Mouse (Mus musculus): ENCODE results near the gene Zfand4. TPM values are rescaled to one million over a fixed set of nuclear protein-coding genes. Genes with fewer than 3 reads are reported as not detected.
A peak's percentile ranks its signal among the peaks of the same experiment; 100 is the strongest.
"Not testable (repeated sequence)": the region's sequence is repeated elsewhere in the genome, so short reads cannot be mapped to it uniquely, and the experiment has no call there.

Gene Zfand4
- polyA plus RNA-seq, 1 experiment from 2014 or later = 8.2 TPM

DNA sequence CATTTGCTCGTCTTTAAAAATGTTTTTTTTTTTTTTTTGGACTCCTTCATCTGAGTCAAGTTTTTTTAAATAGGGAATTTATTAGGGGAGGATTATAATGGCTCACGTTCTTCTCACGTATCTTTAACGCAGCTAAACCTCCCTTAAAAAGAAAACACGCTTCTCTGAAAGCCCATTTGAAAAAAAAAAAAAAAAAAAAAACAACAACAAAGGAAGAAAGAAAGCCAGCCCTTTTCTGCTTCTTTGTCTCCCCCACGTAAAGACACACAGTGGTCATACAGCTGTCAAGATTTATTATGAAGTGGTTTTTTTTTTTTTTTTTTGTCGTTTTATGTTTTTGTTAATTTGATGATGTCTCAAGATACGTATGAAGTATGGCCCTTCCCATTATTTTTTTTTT is 74.5 kb downstream of the Zfand4 start:
- Histone ChIP-seq H3K27ac (ENCODE audit: low read length) (peak overlapping the region; percentile 89; the same call in 1 of the 2 replicates), H3K36me3 (ENCODE audit: control insufficient read depth, insufficient read depth, low read length) (no peaks in the 10 kb centered on the region), H3K9ac (ENCODE audit: low read depth, low read length) (peak overlapping the region; percentile 93), H3K27me3 (ENCODE audit: control insufficient read depth, insufficient read depth, low read depth, low read length) (no peaks in the 10 kb centered on the region), H3K4me3 (ENCODE audit: low read depth, low read length) (peak overlapping the region; percentile 99), H3K4me1 (ENCODE audit: control insufficient read depth, insufficient read depth, low read length) (peaks cover 19% of the 10 kb centered on the region), H3K4me2 (ENCODE audit: low read length) (peak overlapping the region; percentile 61), H3K9me3 (replicated peaks; ENCODE audit: control insufficient read depth, low read length, poor library complexity, severe bottlenecking) (no peaks in the 10 kb centered on the region; the same call in 1 of the 2 replicates)
- no peak for ATAC-seq
- 8% methylated on average over 8 of the region's 8 CpGs for WGBS

DNA sequence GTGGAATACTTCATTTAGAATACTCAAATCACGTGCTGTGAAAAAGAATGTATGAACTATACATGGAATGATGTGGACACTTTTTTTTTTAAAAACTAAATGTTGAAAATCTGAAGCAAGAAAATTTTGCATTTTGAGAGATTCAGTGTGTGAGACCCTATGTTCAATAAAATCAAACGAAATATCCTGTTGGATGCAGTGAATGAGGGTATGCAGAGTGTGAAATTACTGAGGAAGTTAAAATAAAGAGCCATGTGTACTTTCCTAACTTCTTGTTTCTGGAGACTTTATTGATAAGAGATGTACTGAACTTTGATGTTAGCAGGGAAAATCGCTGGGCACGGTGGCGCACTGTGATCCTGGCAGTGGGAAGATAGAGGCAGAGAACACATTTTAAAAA is 75.1 kb downstream of the Zfand4 start:
- H3K9ac ChIP-seq (ENCODE audit: low read depth, low read length) = no peak overlapping the region
- 80% methylated on average over 5 of the region's 5 CpGs for WGBS

DNA sequence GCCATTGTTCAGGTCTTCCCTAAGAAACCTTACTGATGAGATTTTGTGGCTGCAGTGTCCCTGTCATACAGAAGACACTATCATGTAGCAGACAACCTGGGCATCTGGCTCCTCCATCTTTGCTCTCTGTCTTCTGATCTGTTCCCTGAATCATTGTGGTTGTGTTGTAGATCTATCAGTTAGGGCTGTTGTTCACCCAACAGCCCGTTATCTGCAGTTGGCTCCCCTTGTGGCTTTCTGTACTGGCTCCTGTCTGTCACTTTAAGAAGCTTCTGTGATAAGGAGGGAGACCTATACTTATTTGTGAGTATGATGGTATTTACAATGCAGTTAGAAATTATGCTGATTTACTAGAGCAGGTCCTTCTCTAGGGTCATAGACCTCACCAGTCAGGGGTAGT is 76.5 kb downstream of the Zfand4 start:
- H3K27ac ChIP-seq (ENCODE audit: low read length) = no peak overlapping the region
- H3K4me2 ChIP-seq (ENCODE audit: low read length) = peak overlapping the region; percentile 61
- H3K9me3 ChIP-seq (replicated peaks; ENCODE audit: control insufficient read depth, low read length, poor library complexity, severe bottlenecking) = no peaks in the 10 kb centered on the region; the same call in 1 of the 2 replicates
- H3K9ac ChIP-seq (ENCODE audit: low read depth, low read length) = no peak overlapping the region
- no peak overlapping the region for H3K4me3 ChIP-seq (ENCODE audit: low read depth, low read length)
- no peak for ATAC-seq
- H3K36me3 ChIP-seq (ENCODE audit: control insufficient read depth, insufficient read depth, low read length) = no peaks in the 10 kb centered on the region
- H3K4me1 ChIP-seq (ENCODE audit: control insufficient read depth, insufficient read depth, low read length) = peaks cover 19% of the 10 kb centered on the region
- no peaks in the 10 kb centered on the region for H3K27me3 ChIP-seq (ENCODE audit: control insufficient read depth, insufficient read depth, low read depth, low read length)
- 88% methylated on average over 1 of the region's 1 CpGs for WGBS

More for the DNA sequence above, 75.1 kb downstream of the Zfand4 start:
- Histone ChIP-seq H3K36me3 (ENCODE audit: control insufficient read depth, insufficient read depth, low read length) (no peaks in the 10 kb centered on the region), H3K4me1 (ENCODE audit: control insufficient read depth, insufficient read depth, low read length) (peaks cover 19% of the 10 kb centered on the region), H3K27me3 (ENCODE audit: control insufficient read depth, insufficient read depth, low read depth, low read length) (no peaks in the 10 kb centered on the region), H3K4me3 (ENCODE audit: low read depth, low read length) (peak overlapping the region; percentile 99), H3K4me2 (ENCODE audit: low read length) (peak overlapping the region; percentile 61), H3K27ac (ENCODE audit: low read length) (no peak overlapping the region), H3K9me3 (replicated peaks; ENCODE audit: control insufficient read depth, low read length, poor library complexity, severe bottlenecking) (no peaks in the 10 kb centered on the region; the same call in 1 of the 2 replicates)
- no peak for ATAC-seq

DNA sequence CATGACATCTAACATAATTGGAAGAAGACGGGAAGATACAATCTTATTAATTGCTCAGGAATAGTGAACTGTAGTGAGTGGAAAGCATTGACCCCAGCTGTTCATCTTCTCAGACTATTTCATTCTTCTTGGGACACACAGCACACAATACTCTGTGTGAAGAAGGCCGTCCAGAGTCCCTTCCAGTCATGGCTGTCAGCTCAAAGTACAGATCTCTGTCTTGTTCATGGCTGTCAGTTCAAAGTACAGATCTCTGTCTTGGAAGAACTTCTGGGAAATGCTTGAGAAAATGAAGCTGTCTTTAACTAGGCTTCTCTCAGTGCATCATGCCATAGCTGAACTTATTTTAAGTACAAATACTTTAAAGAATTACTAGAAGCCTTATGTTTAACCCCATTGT is 83.9 kb downstream of the Zfand4 start:
- no peak overlapping the region for H3K9ac ChIP-seq (ENCODE audit: low read depth, low read length)
- ATAC-seq = no peak
- H3K4me1 ChIP-seq (ENCODE audit: control insufficient read depth, insufficient read depth, low read length) = no peaks in the 10 kb centered on the region
- H3K27me3 ChIP-seq (ENCODE audit: control insufficient read depth, insufficient read depth, low read depth, low read length) = no peaks in the 10 kb centered on the region
- H3K27ac ChIP-seq (ENCODE audit: low read length) = no peak overlapping the region
- H3K9me3 ChIP-seq (replicated peaks; ENCODE audit: control insufficient read depth, low read length, poor library complexity, severe bottlenecking) = no peaks in the 10 kb centered on the region
- H3K4me3 ChIP-seq (ENCODE audit: low read depth, low read length) = no peak overlapping the region
- H3K36me3 ChIP-seq (ENCODE audit: control insufficient read depth, insufficient read depth, low read length) = no peaks in the 10 kb centered on the region
- WGBS = 83% methylated on average over 2 of the region's 2 CpGs
- no peak overlapping the region for H3K4me2 ChIP-seq (ENCODE audit: low read length)

DNA sequence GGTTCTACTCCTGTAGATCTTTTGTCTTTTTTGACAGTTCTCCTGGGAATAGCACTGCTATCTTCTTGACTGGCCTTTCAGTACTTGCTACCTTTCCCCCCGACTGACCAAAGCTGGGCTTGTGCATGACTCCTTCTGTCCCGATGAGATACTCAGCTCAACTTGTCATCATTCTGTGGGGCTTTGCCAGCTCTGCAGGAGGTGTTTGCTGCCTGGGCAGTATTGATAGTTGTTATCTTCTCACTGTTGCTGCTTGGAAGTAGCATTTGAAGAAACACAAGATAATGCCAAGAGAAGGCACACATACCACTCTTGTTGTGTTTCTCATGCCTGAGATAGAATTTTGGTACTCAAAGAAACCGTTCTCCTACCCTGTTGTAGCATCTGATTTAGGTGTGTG is 86.0 kb downstream of the Zfand4 start:
- H3K36me3 ChIP-seq (ENCODE audit: control insufficient read depth, insufficient read depth, low read length) = no peaks in the 10 kb centered on the region
- WGBS = 92% methylated on average over 3 of the region's 3 CpGs
- H3K27ac ChIP-seq (ENCODE audit: low read length) = no peak overlapping the region
- no peak overlapping the region for H3K4me2 ChIP-seq (ENCODE audit: low read length)
- no peaks in the 10 kb centered on the region for H3K9me3 ChIP-seq (replicated peaks; ENCODE audit: control insufficient read depth, low read length, poor library complexity, severe bottlenecking)
- H3K27me3 ChIP-seq (ENCODE audit: control insufficient read depth, insufficient read depth, low read depth, low read length) = no peaks in the 10 kb centered on the region
- ATAC-seq = no peak
- no peak overlapping the region for H3K4me3 ChIP-seq (ENCODE audit: low read depth, low read length)
- no peaks in the 10 kb centered on the region for H3K4me1 ChIP-seq (ENCODE audit: control insufficient read depth, insufficient read depth, low read length)
- no peak overlapping the region for H3K9ac ChIP-seq (ENCODE audit: low read depth, low read length)

DNA sequence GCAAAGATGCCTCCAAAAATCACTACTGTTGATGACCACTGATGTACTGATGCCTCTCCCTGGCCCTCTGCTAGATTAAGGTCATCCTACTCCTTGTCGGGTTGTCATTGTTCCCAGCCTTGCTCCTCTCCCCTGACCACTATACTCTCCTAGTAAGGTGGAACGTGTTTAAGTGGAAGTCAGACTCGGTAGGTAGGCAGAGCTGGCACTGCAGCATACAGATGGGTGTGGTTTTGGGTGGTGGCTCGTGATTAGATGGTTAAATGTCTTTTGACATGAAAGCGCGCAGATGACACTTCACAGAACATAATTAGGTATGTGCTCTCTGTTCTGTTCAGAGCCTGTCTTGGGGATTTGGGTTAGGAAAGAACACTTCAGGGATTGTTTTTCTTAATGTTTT is 86.6 kb downstream of the Zfand4 start:
- H3K9ac ChIP-seq (ENCODE audit: low read depth, low read length) = no peak overlapping the region
- no peaks in the 10 kb centered on the region for H3K9me3 ChIP-seq (replicated peaks; ENCODE audit: control insufficient read depth, low read length, poor library complexity, severe bottlenecking)
- no peak overlapping the region for H3K4me3 ChIP-seq (ENCODE audit: low read depth, low read length)
- no peaks in the 10 kb centered on the region for H3K27me3 ChIP-seq (ENCODE audit: control insufficient read depth, insufficient read depth, low read depth, low read length)
- no peaks in the 10 kb centered on the region for H3K4me1 ChIP-seq (ENCODE audit: control insufficient read depth, insufficient read depth, low read length)
- no peak overlapping the region for H3K27ac ChIP-seq (ENCODE audit: low read length)
- H3K4me2 ChIP-seq (ENCODE audit: low read length) = no peak overlapping the region
- ATAC-seq = no peak
- no peaks in the 10 kb centered on the region for H3K36me3 ChIP-seq (ENCODE audit: control insufficient read depth, insufficient read depth, low read length)
- WGBS = 85% methylated on average over 6 of the region's 6 CpGs

DNA sequence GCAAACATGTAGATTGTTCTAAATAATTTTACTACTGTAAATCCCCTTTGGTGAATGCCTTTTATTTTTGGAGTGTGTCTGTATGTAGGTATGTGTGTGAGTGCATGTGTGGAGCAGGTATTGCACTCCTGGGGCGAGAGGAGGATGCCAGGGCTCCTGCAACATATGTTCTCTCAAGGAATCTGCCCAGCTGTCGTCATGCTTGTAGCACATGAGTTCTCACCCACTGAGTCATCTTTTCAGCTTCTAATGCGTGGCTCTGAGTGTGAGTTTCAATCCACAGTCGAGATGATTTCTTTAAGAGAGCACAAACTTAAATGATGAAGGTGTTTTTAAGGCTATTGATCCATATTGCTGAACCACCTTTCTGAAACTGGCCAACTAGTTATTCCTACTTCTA is 87.5 kb downstream of the Zfand4 start:
- no peaks in the 10 kb centered on the region for H3K36me3 ChIP-seq (ENCODE audit: control insufficient read depth, insufficient read depth, low read length)
- WGBS = 81% methylated on average over 4 of the region's 4 CpGs

DNA sequence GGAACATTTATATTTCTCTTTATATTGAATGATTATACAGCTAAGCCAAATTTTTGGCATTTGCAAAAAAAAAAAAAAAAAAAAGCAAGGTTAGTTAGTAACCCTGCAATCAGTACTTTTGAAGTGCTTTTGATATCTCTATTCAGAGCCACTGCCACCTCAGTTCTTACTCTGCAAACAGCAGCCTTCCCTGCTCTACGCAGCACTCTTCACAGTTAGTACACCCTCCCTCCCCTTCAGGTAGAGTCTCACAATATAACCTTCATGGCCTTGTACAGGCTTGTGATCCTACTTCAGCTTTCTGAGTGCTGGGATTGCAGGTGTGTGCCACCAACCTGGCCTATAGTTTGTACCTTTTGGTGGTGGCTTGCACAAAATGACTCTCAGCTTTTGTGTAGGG is 89.4 kb downstream of the Zfand4 start:
- Histone ChIP-seq H3K4me3 (ENCODE audit: low read depth, low read length) (no peak overlapping the region), H3K4me2 (ENCODE audit: low read length) (no peak overlapping the region), H3K9me3 (replicated peaks; ENCODE audit: control insufficient read depth, low read length, poor library complexity, severe bottlenecking) (no peaks in the 10 kb centered on the region), H3K9ac (ENCODE audit: low read depth, low read length) (no peak overlapping the region), H3K27ac (ENCODE audit: low read length) (no peak overlapping the region), H3K27me3 (ENCODE audit: control insufficient read depth, insufficient read depth, low read depth, low read length) (no peaks in the 10 kb centered on the region), H3K36me3 (ENCODE audit: control insufficient read depth, insufficient read depth, low read length) (no peaks in the 10 kb centered on the region), H3K4me1 (ENCODE audit: control insufficient read depth, insufficient read depth, low read length) (no peaks in the 10 kb centered on the region)
- WGBS = 92% methylated on average over 1 of the region's 1 CpGs
- no peak for ATAC-seq

More for the DNA sequence above, 87.5 kb downstream of the Zfand4 start:
- ATAC-seq = no peak
- no peak overlapping the region for H3K27ac ChIP-seq (ENCODE audit: low read length)
- H3K4me2 ChIP-seq (ENCODE audit: low read length) = no peak overlapping the region
- H3K4me1 ChIP-seq (ENCODE audit: control insufficient read depth, insufficient read depth, low read length) = no peaks in the 10 kb centered on the region
- H3K9me3 ChIP-seq (replicated peaks; ENCODE audit: control insufficient read depth, low read length, poor library complexity, severe bottlenecking) = no peaks in the 10 kb centered on the region
- no peak overlapping the region for H3K9ac ChIP-seq (ENCODE audit: low read depth, low read length)
- no peaks in the 10 kb centered on the region for H3K27me3 ChIP-seq (ENCODE audit: control insufficient read depth, insufficient read depth, low read depth, low read length)
- no peak overlapping the region for H3K4me3 ChIP-seq (ENCODE audit: low read depth, low read length)

DNA sequence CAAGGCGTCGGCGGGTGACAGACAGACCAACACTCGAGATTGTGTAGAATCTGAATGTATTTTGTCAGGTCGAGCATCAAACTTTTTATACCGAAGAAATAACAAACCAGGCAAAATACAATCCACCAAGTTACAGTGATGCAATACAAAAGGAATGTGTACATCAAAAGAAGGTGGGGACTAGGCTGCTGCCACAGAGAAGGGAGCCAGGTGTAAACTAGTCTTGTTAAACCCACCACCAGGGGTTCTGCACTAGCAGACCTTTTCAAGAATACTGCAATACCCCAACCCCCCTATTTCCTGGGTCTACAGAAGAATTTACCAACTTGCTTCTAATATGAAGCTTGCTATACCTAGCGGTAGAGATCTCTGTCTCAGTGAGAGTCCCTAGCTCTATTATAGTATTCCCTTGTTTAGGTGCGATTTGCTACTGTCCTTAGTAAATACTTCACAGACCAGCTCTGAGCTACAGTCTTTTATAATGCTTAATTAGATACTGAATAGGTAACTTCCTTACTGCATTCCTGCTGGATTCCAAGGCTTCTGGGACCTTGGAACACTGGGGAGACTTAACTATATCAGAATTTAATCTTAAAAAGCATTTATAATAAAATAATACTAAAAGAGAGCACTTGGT is 92.4 kb downstream of the Zfand4 start:
- not testable (repeated sequence) for H3K27ac ChIP-seq (ENCODE audit: low read length); H3K4me2 ChIP-seq (ENCODE audit: low read length); H3K27me3 ChIP-seq (ENCODE audit: control insufficient read depth, insufficient read depth, low read depth, low read length); H3K9ac ChIP-seq (ENCODE audit: low read depth, low read length); H3K9me3 ChIP-seq (replicated peaks; ENCODE audit: control insufficient read depth, low read length, poor library complexity, severe bottlenecking); H3K4me1 ChIP-seq (ENCODE audit: control insufficient read depth, insufficient read depth, low read length); H3K4me3 ChIP-seq (ENCODE audit: low read depth, low read length); ATAC-seq; H3K36me3 ChIP-seq (ENCODE audit: control insufficient read depth, insufficient read depth, low read length)
- WGBS = 73% methylated on average over 8 of the region's 8 CpGs

Data from midbrain, embryonic 16.5 days (tissue).